Mouse (Mus musculus) limb, embryonic 15.5 days (tissue): ENCODE data around the gene 1700010B08Rik. TPM values are rescaled to one million over a fixed set of nuclear protein-coding genes. Genes with fewer than 3 reads are reported as not detected.

Experiments
- ATAC-seq: fragments of 200-750 bp; cut with Nextera tagmentation; 2 replicates; pipeline ENCODE4 v1.8.0; 2017; ENCODE audit warnings: low read depth, moderate TSS enrichment; ENCODE audit not compliant: insufficient number of reproducible peaks, low FRiP score, low TSS enrichment
- H3K27ac ChIP-seq: fragments of 300-500 bp; sonication (generic); 2 replicates; pipeline ENCODE4 v1.5.1; 2015; ENCODE audit warnings: moderate library complexity, mild to moderate bottlenecking, inconsistent platforms
- H3K27me3 ChIP-seq: fragments of 300-500 bp; sonication (generic); 2 replicates; pipeline ENCODE4 v1.6.1; 2015; ENCODE audit warnings: inconsistent platforms
- H3K36me3 ChIP-seq: fragments of 300-500 bp; sonication (generic); 2 replicates; pipeline ENCODE4 v1.6.1; 2015; ENCODE audit warnings: inconsistent platforms
- H3K4me1 ChIP-seq: fragments of 300-500 bp; sonication (generic); 2 replicates; pipeline ENCODE4 v1.6.1; 2015; ENCODE audit warnings: inconsistent platforms
- H3K4me2 ChIP-seq: fragments of 300-500 bp; sonication (generic); 2 replicates; pipeline ENCODE4 v1.6.1; 2015; ENCODE audit warnings: mild to moderate bottlenecking, inconsistent platforms
- H3K4me3 ChIP-seq: fragments of 300-500 bp; sonication (generic); 2 replicates; pipeline ENCODE4 v1.5.1; 2015; ENCODE audit warnings: mild to moderate bottlenecking, inconsistent platforms
- H3K9ac ChIP-seq: fragments of 300-500 bp; sonication (generic); 2 replicates; pipeline ENCODE4 v1.6.1; 2015; ENCODE audit warnings: inconsistent platforms
- H3K9me3 ChIP-seq: fragments of 300-500 bp; sonication (generic); 2 replicates; pipeline ENCODE4 v1.6.1; 2016; ENCODE audit warnings: inconsistent platforms
- WGBS: fragments of 180-500 bp; shearing (Covaris S2); methylation state at CpG from one replicate; pipeline ENCODE4 v1.1.7; 2015; 5-methylcytosine and 5-hydroxymethylcytosine counted together
- polyA plus RNA-seq: library from polyadenylated mRNA; unstranded; fragments of >200 nt; fragmentation: Nextera tagmentation; extraction: Ambion mirVana; gene quantifications from 2 replicates; pipeline ENCODE4 v1.2.1, GENCODE M21; 2015

1700010B08Rik gene
- polyA plus RNA-seq, 1 experiment from 2014 or later = not detected

GRCm38 (mm10) chr2:173724940-173725807, 6.0 kb downstream of the 1700010B08Rik start:
- H3K27me3 ChIP-seq = no peaks in the 10 kb centered on the region
- H3K4me3 ChIP-seq = no peak overlapping the region
- 71% methylated on average over 15 of the region's 15 CpGs for WGBS
- no peak overlapping the region for H3K9ac ChIP-seq
- H3K27ac ChIP-seq = no peak overlapping the region
- H3K36me3 ChIP-seq = no peaks in the 10 kb centered on the region
- H3K4me1 ChIP-seq = peaks cover 4% of the 10 kb centered on the region
- no peaks in the 10 kb centered on the region for H3K9me3 ChIP-seq
- H3K4me2 ChIP-seq = no peak overlapping the region
- ATAC-seq = no peak

- H3K4me2 ChIP-seq = no peak overlapping the region
- no peaks in the 10 kb centered on the region for H3K9me3 ChIP-seq
- H3K4me3 ChIP-seq = no peak overlapping the region
- 94% methylated on average over 4 of the region's 4 CpGs for WGBS
- H3K4me1 ChIP-seq = peaks cover 8% of the 10 kb centered on the region
- no peak overlapping the region for H3K9ac ChIP-seq
- no peaks in the 10 kb centered on the region for H3K27me3 ChIP-seq
- no peaks in the 10 kb centered on the region for H3K36me3 ChIP-seq
- H3K27ac ChIP-seq = no peak overlapping the region
- no peak for ATAC-seq
Observed at GRCm38 (mm10) chr2:173725819-173726218, 6.6 kb downstream of the 1700010B08Rik start.

- Histone ChIP-seq H3K36me3 (no peaks in the 10 kb centered on the region), H3K4me2 (no peak overlapping the region), H3K4me1 (peaks cover 4% of the 10 kb centered on the region; the same call in 1 of the 2 replicates), H3K4me3 (no peak overlapping the region), H3K27me3 (no peaks in the 10 kb centered on the region), H3K27ac (no peak overlapping the region), H3K9me3 (no peaks in the 10 kb centered on the region), H3K9ac (no peak overlapping the region)
- ATAC-seq = no peak
- 13% methylated on average over 9 of the region's 9 CpGs for WGBS
Observed at GRCm38 (mm10) chr2:173730444-173730966, 11.3 kb downstream of the 1700010B08Rik start.

GRCm38 (mm10) chr2:173734426-173734825, 15.2 kb downstream of the 1700010B08Rik start:
- no peak for ATAC-seq
- Histone ChIP-seq H3K9me3 (no peaks in the 10 kb centered on the region), H3K4me2 (no peak overlapping the region), H3K36me3 (0 out of 2 replicates have a peak, but pooled peaks cover 10% of the 10 kb centered on the region), H3K4me3 (no peak overlapping the region), H3K27me3 (no peaks in the 10 kb centered on the region), H3K4me1 (peaks cover 18% of the 10 kb centered on the region), H3K27ac (no peak overlapping the region), H3K9ac (no peak overlapping the region)
- WGBS = 20% methylated on average over 2 of the region's 2 CpGs

- H3K4me1 ChIP-seq = peaks cover 28% of the 10 kb centered on the region
- H3K27ac ChIP-seq = peak within 1 kb of the TSS; percentile 76
- peaks cover 14% of the 10 kb centered on the region; the same call in 1 of the 2 replicates for H3K36me3 ChIP-seq
- no peaks in the 10 kb centered on the region for H3K9me3 ChIP-seq
- ATAC-seq = peak; percentile 93
- peak within 1 kb of the TSS; percentile 87 for H3K4me3 ChIP-seq
- WGBS = under 1% methylated on average over 70 of the region's 70 CpGs
- H3K27me3 ChIP-seq = no peaks in the 10 kb centered on the region
- H3K9ac ChIP-seq = peak within 1 kb of the TSS; percentile 81
- H3K4me2 ChIP-seq = peak within 1 kb of the TSS; percentile 62
Observed at GRCm38 (mm10) chr2:173737222-173737989, 18.2 kb downstream of the 1700010B08Rik start, which contains the start of gene Vapb. Gene Vapb, plus strand, starts transcription at chr2:173737511.

- H3K27me3 ChIP-seq = no peaks in the 10 kb centered on the region
Observed at GRCm38 (mm10) chr2:173738232-173738631, 19.0 kb downstream of the 1700010B08Rik start.

GRCm38 (mm10) chr2:173739107-173739506, 19.9 kb downstream of the 1700010B08Rik start:
- 84% methylated on average over 7 of the region's 7 CpGs for WGBS

More at GRCm38 (mm10) chr2:173738232-173738631, 19.0 kb downstream of the 1700010B08Rik start:
- Histone ChIP-seq H3K4me2 (peak overlapping the region; percentile 62), H3K9ac (peak overlapping the region; percentile 81; the same call in 1 of the 2 replicates), H3K36me3 (peaks cover 14% of the 10 kb centered on the region; the same call in 1 of the 2 replicates), H3K4me1 (peaks cover 33% of the 10 kb centered on the region), H3K9me3 (no peaks in the 10 kb centered on the region), H3K27ac (no peak overlapping the region), H3K4me3 (peak overlapping the region; percentile 87)
- WGBS = 78% methylated on average over 9 of the region's 9 CpGs
- ATAC-seq = no peak

GRCm38 (mm10) chr2:173742090-173742489, 22.9 kb downstream of the 1700010B08Rik start:
- ATAC-seq = no peak
- Histone ChIP-seq H3K36me3 (peaks cover 18% of the 10 kb centered on the region; the same call in 1 of the 2 replicates), H3K27ac (peak overlapping the region; percentile 57), H3K4me2 (no peak overlapping the region), H3K27me3 (no peaks in the 10 kb centered on the region), H3K9me3 (no peaks in the 10 kb centered on the region), H3K9ac (no peak overlapping the region), H3K4me1 (peaks cover 33% of the 10 kb centered on the region), H3K4me3 (no peak overlapping the region)
- 61% methylated on average over 13 of the region's 13 CpGs for WGBS

More at GRCm38 (mm10) chr2:173739107-173739506, 19.9 kb downstream of the 1700010B08Rik start:
- no peaks in the 10 kb centered on the region for H3K9me3 ChIP-seq
- no peak overlapping the region for H3K4me2 ChIP-seq
- H3K9ac ChIP-seq = no peak overlapping the region
- no peaks in the 10 kb centered on the region for H3K27me3 ChIP-seq
- no peak overlapping the region for H3K4me3 ChIP-seq
- no peak for ATAC-seq
- H3K4me1 ChIP-seq = peaks cover 33% of the 10 kb centered on the region
- peaks cover 14% of the 10 kb centered on the region; the same call in 1 of the 2 replicates for H3K36me3 ChIP-seq
- no peak overlapping the region for H3K27ac ChIP-seq

GRCm38 (mm10) chr2:173742744-173743143, 23.5 kb downstream of the 1700010B08Rik start:
- H3K4me2 ChIP-seq = no peak overlapping the region
- no peak for ATAC-seq
- H3K9me3 ChIP-seq = no peaks in the 10 kb centered on the region
- no peak overlapping the region for H3K4me3 ChIP-seq
- no peaks in the 10 kb centered on the region for H3K27me3 ChIP-seq
- WGBS = 70% methylated on average over 9 of the region's 9 CpGs
- peaks cover 33% of the 10 kb centered on the region for H3K4me1 ChIP-seq
- H3K36me3 ChIP-seq = peaks cover 18% of the 10 kb centered on the region; the same call in 1 of the 2 replicates
- no peak overlapping the region for H3K27ac ChIP-seq
- no peak overlapping the region for H3K9ac ChIP-seq

GRCm38 (mm10) chr2:173744070-173744815, 25.0 kb downstream of the 1700010B08Rik start:
- H3K36me3 ChIP-seq = peaks cover 10% of the 10 kb centered on the region; the same call in 1 of the 2 replicates
- no peak overlapping the region for H3K9ac ChIP-seq
- H3K4me3 ChIP-seq = no peak overlapping the region
- ATAC-seq = no peak
- H3K27me3 ChIP-seq = no peaks in the 10 kb centered on the region
- H3K27ac ChIP-seq = no peak overlapping the region
- 86% methylated on average over 7 of the region's 7 CpGs for WGBS
- no peaks in the 10 kb centered on the region for H3K9me3 ChIP-seq
- no peak overlapping the region for H3K4me2 ChIP-seq
- peaks cover 25% of the 10 kb centered on the region for H3K4me1 ChIP-seq
